Mouse (Mus musculus): ENCODE results near the gene Eef1a2. TPM values are rescaled to one million over a fixed set of nuclear protein-coding genes. Genes with fewer than 3 reads are reported as not detected.

Eef1a2 gene
- total RNA-seq (2012; rRNA removed), result not detected in 2 replicates
- total RNA-seq (2014; rRNA removed), result not detected in 2 replicates
- polyA plus RNA-seq (2012; ENCODE audit: insufficient read length, low read depth), result not detected in 2 replicates

DNA sequence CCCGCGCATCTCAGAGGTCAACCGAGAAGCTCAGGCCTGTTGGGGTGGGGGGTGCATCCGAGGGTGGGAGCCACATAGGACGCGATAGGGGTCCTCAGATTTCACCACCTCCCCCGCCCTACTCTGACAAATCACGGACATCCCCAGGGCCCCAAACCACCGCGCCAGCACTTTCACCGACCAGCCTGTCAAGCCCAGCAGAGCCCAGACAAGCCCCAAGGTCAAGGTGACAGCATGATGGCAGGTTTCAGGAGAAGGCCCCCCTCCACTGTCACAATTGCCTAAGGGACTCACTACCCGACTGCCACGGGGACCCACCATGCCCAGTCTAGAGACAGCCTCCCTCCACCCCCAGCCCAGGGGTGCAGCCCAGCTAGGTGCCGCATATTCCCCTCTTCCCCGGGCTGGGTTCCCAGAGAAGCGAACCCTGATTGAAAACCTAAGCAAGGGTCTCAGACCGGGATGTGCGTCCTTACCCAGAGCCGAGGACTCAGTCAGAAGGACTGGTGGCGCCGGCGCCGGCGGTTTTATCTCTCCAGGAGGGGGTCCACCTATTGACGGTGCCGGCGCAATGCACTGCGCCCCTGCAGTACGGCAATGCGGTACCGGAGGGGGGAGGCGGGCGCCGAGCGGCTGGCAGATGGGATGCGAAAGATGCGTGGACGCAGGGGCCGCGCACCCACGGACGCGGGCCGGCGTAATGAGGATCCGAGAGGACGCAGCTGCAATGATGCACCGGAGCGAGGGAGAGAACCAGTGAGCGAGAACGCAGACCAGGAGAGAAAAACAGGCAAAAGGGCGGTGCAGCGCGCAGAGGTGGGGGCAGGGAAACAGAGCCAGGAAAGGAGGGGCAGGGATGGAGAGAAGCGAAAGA lies at the start of gene Eef1a2:
Gene Eef1a2, minus strand, starts transcription at position 767 of the 874 bp plus-strand sequence.
- peaks cover 0 to 8% of the 10 kb centered on the region in 2 experiments; a peak in 2 of 4 replicates for H3K4me1 ChIP-seq (ENCODE audit: control insufficient read depth in 1 of 2, insufficient read depth in 2 of 2)
- no peaks in the 10 kb centered on the region for H3K9me3 ChIP-seq (replicated peaks; ENCODE audit: low read length)
- no peak within 1 kb of the TSS for H3K9ac ChIP-seq (ENCODE audit: insufficient read depth, low read depth)
- TF ChIP-seq NELFE (IDR thresholded peaks at IDR 0.05; ENCODE audit: low read depth, low read length), result no peak
- no peak for TF ChIP-seq SIN3A (IDR thresholded peaks at IDR 0.05; ENCODE audit: low read length)
- TF ChIP-seq CHD2 (IDR thresholded peaks at IDR 0.05; ENCODE audit: low read length), result no peak
- TF ChIP-seq CHD1 (IDR thresholded peaks at IDR 0.05; ENCODE audit: low read depth, low read length), result no peak
- TF ChIP-seq CTCF (conservative IDR thresholded peaks at IDR 0.05 in 1 of 2, IDR thresholded peaks at IDR 0.05 in 1 of 2; ENCODE audit: low read depth in 2 of 2, low read length in 2 of 2), result no peak
- TF ChIP-seq MEF2A (IDR thresholded peaks at IDR 0.05; ENCODE audit: borderline replicate concordance, low read depth, low read length), result no peak
- TF ChIP-seq MYC (IDR thresholded peaks at IDR 0.05; ENCODE audit: low read depth, low read length), result no peak
- no peak for TF ChIP-seq SMC3 (IDR thresholded peaks at IDR 0.05; ENCODE audit: low read depth, low read length)
- no peak for TF ChIP-seq MAX (IDR thresholded peaks at IDR 0.05; ENCODE audit: low read length)
- TF ChIP-seq JUND (conservative IDR thresholded peaks at IDR 0.05; ENCODE audit: low read depth, low read length), result no peak
- no peak for TF ChIP-seq TBP (conservative IDR thresholded peaks at IDR 0.05; ENCODE audit: low read depth, low read length)
- no peak for TF ChIP-seq RAD21 (IDR thresholded peaks at IDR 0.05; ENCODE audit: low read depth, low read length)
- TF ChIP-seq POLR2AphosphoS2 (IDR thresholded peaks at IDR 0.05; ENCODE audit: low read depth, low read length), result no peak
- TF ChIP-seq PAX5 (IDR thresholded peaks at IDR 0.05; ENCODE audit: low read length), result no peak
- TF ChIP-seq ZKSCAN1 (IDR thresholded peaks at IDR 0.05; ENCODE audit: borderline replicate concordance, low read depth, low read length), result no peak
- TF ChIP-seq ELF1 (IDR thresholded peaks at IDR 0.05; ENCODE audit: low read depth, low read length), result no peak
- TF ChIP-seq MAFK (IDR thresholded peaks at IDR 0.05; ENCODE audit: insufficient replicate concordance, low read length), result no peak
- no peak for TF ChIP-seq TCF12 (IDR thresholded peaks at IDR 0.05; ENCODE audit: low read depth, low read length)
- no peak for DNase-seq (ENCODE audit: extremely low read depth)
- peaks cover 55% of the 10 kb centered on the region for H3K27me3 ChIP-seq (replicated peaks)
- H3K4me2 ChIP-seq (ENCODE audit: insufficient read depth, low read depth, poor library complexity, severe bottlenecking), result no peak within 1 kb of the TSS
- H3K36me3 ChIP-seq (replicated peaks in 1 of 2; ENCODE audit: control insufficient read depth in 1 of 2, insufficient read depth in 1 of 2, low read length in 1 of 2), result no peaks in the 10 kb centered on the region
- H3K27ac ChIP-seq (ENCODE audit: insufficient read depth, low read depth), result no peak within 1 kb of the TSS
- no peaks in the 10 kb centered on the region for H3K79me2 ChIP-seq (replicated peaks; ENCODE audit: control insufficient read depth, extremely low read depth, insufficient read depth, poor library complexity, severe bottlenecking)
- in situ Hi-C loops (cut with MboI; ENCODE audit: low pct_ligation_motif_present, low pct_unique_long_range_greater_than_20kb, low sequenced_read_pairs) (no loop called here), dilution Hi-C loops (cut with MboI; ENCODE audit: extremely low pct_ligation_motif_present, extremely low pct_unique_long_range_greater_than_20kb, low sequenced_read_pairs) (no loop called here)
- H3K4me3 ChIP-seq (replicated peaks in 1 of 3; ENCODE audit: low read depth in 2 of 3, low read length in 2 of 3, poor library complexity in 1 of 3), result no peak within 1 kb of the TSS

DNA sequence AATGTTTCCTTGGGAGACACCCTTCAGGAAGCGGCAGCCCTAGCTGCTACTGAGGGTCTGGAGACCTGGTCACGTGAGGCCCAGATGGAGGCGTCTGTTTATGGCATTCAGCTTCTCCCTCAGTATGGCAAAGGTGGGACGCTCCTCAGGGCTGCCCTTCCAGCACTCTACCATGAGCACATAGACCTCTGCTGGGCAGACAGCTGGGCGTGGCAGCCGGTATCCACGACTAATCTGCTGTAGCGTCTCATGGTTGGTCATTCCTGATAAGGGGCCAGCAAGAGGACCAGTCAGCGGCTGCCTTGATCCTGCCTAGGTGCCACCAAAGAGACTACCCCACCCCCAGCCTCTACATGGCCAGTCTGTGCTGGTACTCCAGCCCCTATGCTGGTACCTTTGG lies 49.3 kb upstream of the Eef1a2 start:
- no peak overlapping the region for H3K4me3 ChIP-seq (replicated peaks in 1 of 3; ENCODE audit: low read depth in 2 of 3, low read length in 2 of 3, poor library complexity in 1 of 3)
- no peaks in the 10 kb centered on the region for H3K9me3 ChIP-seq (replicated peaks; ENCODE audit: low read length)
- TF ChIP-seq TCF12 (IDR thresholded peaks at IDR 0.05; ENCODE audit: low read depth, low read length) (no peak), EP300 (IDR thresholded peaks at IDR 0.05; ENCODE audit: low read length) (no peak), USF2 (conservative IDR thresholded peaks at IDR 0.05; ENCODE audit: low read depth, low read length) (no peak), ETS1 (conservative IDR thresholded peaks at IDR 0.05; ENCODE audit: low read depth, low read length) (no peak), ZKSCAN1 (IDR thresholded peaks at IDR 0.05; ENCODE audit: borderline replicate concordance, low read depth, low read length) (no peak), MAX (IDR thresholded peaks at IDR 0.05; ENCODE audit: low read length) (no peak)
- H3K79me2 ChIP-seq (replicated peaks; ENCODE audit: control insufficient read depth, extremely low read depth, insufficient read depth, poor library complexity, severe bottlenecking), result no peaks in the 10 kb centered on the region
- DNase-seq (ENCODE audit: extremely low read depth), result no peak
- H3K27me3 ChIP-seq (replicated peaks), result no peaks in the 10 kb centered on the region
- H3K27ac ChIP-seq (ENCODE audit: insufficient read depth, low read depth), result no peak overlapping the region
- dilution Hi-C loops (cut with MboI; ENCODE audit: extremely low pct_ligation_motif_present, extremely low pct_unique_long_range_greater_than_20kb, low sequenced_read_pairs), result no loop called here
- no peak overlapping the region for H3K4me2 ChIP-seq (ENCODE audit: insufficient read depth, low read depth, poor library complexity, severe bottlenecking)
- H3K4me1 ChIP-seq (ENCODE audit: control insufficient read depth in 1 of 2, insufficient read depth in 2 of 2), result 0 out of 4 replicates have a peak, but pooled peaks cover 3% of the 10 kb centered on the region in 2 experiments
- no peaks in the 10 kb centered on the region for H3K36me3 ChIP-seq (replicated peaks in 1 of 2; ENCODE audit: control insufficient read depth in 1 of 2, insufficient read depth in 1 of 2, low read length in 1 of 2)
- no peak overlapping the region for H3K9ac ChIP-seq (ENCODE audit: insufficient read depth, low read depth)
- in situ Hi-C loops (cut with MboI; ENCODE audit: low pct_ligation_motif_present, low pct_unique_long_range_greater_than_20kb, low sequenced_read_pairs), result no loop called here

All from CH12.LX (cell line).